Comparison of ENCODE assay signal across 9 mouse cellular contexts in genomic region chr4:148271656-148272055, GRCm38 (mm10). TPM values are rescaled to one million over a fixed set of nuclear protein-coding genes. Genes with fewer than 3 reads are reported as not detected.
DNase-seq lines count a peak whose midpoint lies in the region; ATAC-seq and TF ChIP-seq lines count a peak whose summit lies in the region.
"Had no signal": no experiment of that assay in that cellular context is flagged by ENCODE, and none has a peak within 500 bp of the region (broad histone marks: within the 10 kb centered on the region; RNA-seq: fewer than 3 reads in every experiment).

No protein-coding gene starts in this region.

- 0 out of 2 replicates have a peak overlapping the region, but pooled peaks have one; percentile 14 for H3K4me2 ChIP-seq in intestine, embryonic 14.5 days (ENCODE audit: low read length)
- H3K4me2 ChIP-seq in intestine, postnatal 0 days (replicated peaks; ENCODE audit: low read depth) = no peak overlapping the region
- peak overlapping the region; percentile 13; the same call in 1 of the 2 replicates for H3K4me2 ChIP-seq in hindbrain, embryonic 12.5 days (replicated peaks)
- peak overlapping the region; percentile 24 for H3K4me2 ChIP-seq in midbrain, embryonic 15.5 days

- H3K27ac ChIP-seq in intestine, embryonic 14.5 days (ENCODE audit: low read depth) = no peak overlapping the region
- no peak overlapping the region for H3K27ac ChIP-seq in intestine, postnatal 0 days (ENCODE audit: low read depth, low read length)
- no peak overlapping the region for H3K27ac ChIP-seq in hindbrain, embryonic 12.5 days
- H3K27ac ChIP-seq in midbrain, embryonic 15.5 days = no peak overlapping the region

- H3K4me3 ChIP-seq in intestine, embryonic 14.5 days (ENCODE audit: low read depth, low read length) = no peak overlapping the region
- H3K4me3 ChIP-seq in intestine, postnatal 0 days (ENCODE audit: low read depth, low read length) = no peak overlapping the region
- H3K4me3 ChIP-seq in hindbrain, embryonic 12.5 days = peak overlapping the region; percentile 2; the same call in 1 of the 2 replicates
- H3K4me3 ChIP-seq in midbrain, embryonic 15.5 days = peak overlapping the region; percentile 18; the same call in 1 of the 2 replicates

- no peaks in the 10 kb centered on the region for H3K9me3 ChIP-seq in intestine, embryonic 14.5 days (ENCODE audit: control insufficient read depth, low read length)
- H3K9me3 ChIP-seq in intestine, postnatal 0 days (ENCODE audit: control insufficient read depth) = no peaks in the 10 kb centered on the region
- H3K9me3 ChIP-seq in hindbrain, embryonic 12.5 days (replicated peaks) = no peaks in the 10 kb centered on the region
- no peaks in the 10 kb centered on the region for H3K9me3 ChIP-seq in midbrain, embryonic 15.5 days

- H3K27me3 ChIP-seq in intestine, embryonic 14.5 days (replicated peaks; ENCODE audit: control insufficient read depth, insufficient read depth, low read length) = peaks cover 51% of the 10 kb centered on the region
- H3K27me3 ChIP-seq in intestine, postnatal 0 days (replicated peaks; ENCODE audit: control insufficient read depth, insufficient read depth, low read length) = 0 out of 2 replicates have a peak, but pooled peaks cover 8% of the 10 kb centered on the region
- H3K27me3 ChIP-seq in hindbrain, embryonic 12.5 days = peaks cover 45% of the 10 kb centered on the region
- H3K27me3 ChIP-seq in midbrain, embryonic 15.5 days (replicated peaks) = peaks cover 3% of the 10 kb centered on the region; the same call in 1 of the 2 replicates

- WGBS in intestine, embryonic 14.5 days = 4% methylated on average over 39 of the region's 39 CpGs
- 4% methylated on average over 39 of the region's 39 CpGs for WGBS in intestine, postnatal 0 days
- WGBS in hindbrain, embryonic 12.5 days = 8% methylated on average over 39 of the region's 39 CpGs
- WGBS in midbrain, embryonic 15.5 days = 13% methylated on average over 39 of the region's 39 CpGs

- H3K4me1 ChIP-seq in intestine, embryonic 14.5 days (replicated peaks; ENCODE audit: control insufficient read depth, insufficient read depth, low read length) = no peaks in the 10 kb centered on the region
- no peaks in the 10 kb centered on the region for H3K4me1 ChIP-seq in intestine, postnatal 0 days (replicated peaks; ENCODE audit: control insufficient read depth, insufficient read depth, low read length)
- H3K4me1 ChIP-seq in hindbrain, embryonic 12.5 days = peaks cover 13% of the 10 kb centered on the region
- peaks cover 13% of the 10 kb centered on the region for H3K4me1 ChIP-seq in midbrain, embryonic 15.5 days

- ATAC-seq in intestine, embryonic 14.5 days (replicated peaks; ENCODE audit: low FRiP score, low TSS enrichment, low read depth) = no peak
- ATAC-seq in intestine, postnatal 0 days = no peak
- ATAC-seq in hindbrain, embryonic 12.5 days (ENCODE audit: low FRiP score) = peak; percentile 36; the same call in 1 of the 2 replicates
- ATAC-seq in midbrain, embryonic 15.5 days (replicated peaks) = 0 out of 2 replicates have a peak, but pooled peaks have one; percentile 43
- ATAC-seq in erythroblast, adult 5-6 weeks (replicated peaks; ENCODE audit: low FRiP score, poor library complexity, severe bottlenecking) = no peak

- H3K36me3 ChIP-seq in intestine, embryonic 14.5 days (ENCODE audit: control insufficient read depth, insufficient read depth, low read length) = no peaks in the 10 kb centered on the region
- no peaks in the 10 kb centered on the region for H3K36me3 ChIP-seq in intestine, postnatal 0 days (ENCODE audit: control insufficient read depth, insufficient read depth)
- peaks cover 36% of the 10 kb centered on the region for H3K36me3 ChIP-seq in hindbrain, embryonic 12.5 days
- H3K36me3 ChIP-seq in midbrain, embryonic 15.5 days (replicated peaks) = peaks cover 21% of the 10 kb centered on the region; the same call in 1 of the 2 replicates

- DNase-seq in intestine, embryonic 14.5 days (ENCODE audit: low spot score) = no peak
- DNase-seq in embryo, embryonic 10.5 days (ENCODE audit: low spot score) = peak; percentile 22
- no peak for DNase-seq in adrenal gland, postnatal 14 days
- DNase-seq in right cerebral cortex, postnatal 25 days = no peak
- DNase-seq: cerebellum, adult 11 months had no signal

- no peak for TF ChIP-seq CTCF in intestine, postnatal 0 days (IDR thresholded peaks at IDR 0.05; ENCODE audit: low read depth)

- no peak overlapping the region for H3K9ac ChIP-seq in intestine, embryonic 14.5 days (ENCODE audit: low read length)
- no peak overlapping the region for H3K9ac ChIP-seq in intestine, postnatal 0 days (ENCODE audit: low read depth, low read length)
- no peak overlapping the region for H3K9ac ChIP-seq in hindbrain, embryonic 12.5 days
- no peak overlapping the region for H3K9ac ChIP-seq in midbrain, embryonic 15.5 days

RNA-seq across cellular contexts. Expression of gene Disp3, which starts 16.1 kb away (rescaled TPM):
- polyA plus RNA-seq in intestine, embryonic 14.5 days (2014; fragmentation: Nextera tagmentation; extraction: Ambion mirVana) = 0.18 and 0.23 TPM in 2 replicates
- polyA plus RNA-seq in intestine, postnatal 0 days (2015; fragmentation: Nextera tagmentation; extraction: Ambion mirVana) = 0.03 and 0.04 TPM in 2 replicates
- 13.2 and 14.7 TPM in 2 replicates for polyA plus RNA-seq in hindbrain, embryonic 12.5 days (2016; fragmentation: Nextera tagmentation; extraction: Ambion mirVana)
- 12.5 and 13.6 TPM in 2 replicates for polyA plus RNA-seq in midbrain, embryonic 15.5 days (2015; fragmentation: Nextera tagmentation; extraction: Ambion mirVana)
- total RNA-seq in adrenal gland, postnatal 14 days (2021) = 0.26 and 0.71 TPM in 2 replicates
- total RNA-seq in erythroblast, adult 5-6 weeks (2015; ENCODE audit: low replicate concordance) = not detected in 2 replicates
- total RNA-seq in erythroblast, adult 5-6 weeks (2017; ENCODE audit: low replicate concordance) = not detected in 2 replicates

Comparison
In these comparisons a context has a peak if more than half of its experiments do, and no peak if none do; other contexts are left out.
1. ATAC-seq: peak in hindbrain, embryonic 12.5 days (single experiment) and midbrain, embryonic 15.5 days (single experiment); none in intestine, embryonic 14.5 days (single experiment), intestine, postnatal 0 days (single experiment) and erythroblast, adult 5-6 weeks (single experiment).
2. H3K4me3 ChIP-seq: peak in hindbrain, embryonic 12.5 days (single experiment) and midbrain, embryonic 15.5 days (single experiment); none in intestine, embryonic 14.5 days (single experiment) and intestine, postnatal 0 days (single experiment).
3. RNA of gene Disp3, which starts 16.1 kb away (polyA plus RNA-seq): 13.2 to 14.7 TPM in hindbrain, embryonic 12.5 days and 12.5 to 13.6 TPM in midbrain, embryonic 15.5 days; 0.18 to 0.23 TPM in intestine, embryonic 14.5 days and 0.03 to 0.04 TPM in intestine, postnatal 0 days; every median in the first group is over 10 times any median in the second.